Mouse (Mus musculus) mouse embryonic stem cell (cell line): ENCODE data around the gene Shisal1.

ENCODE experiments used
- in situ Hi-C, 2 experiments: fragments of 300-500 bp; cut with MboI; formaldehyde crosslinking; loops; 1 replicate in 1 of 2; 3 replicates in 1 of 2; pipeline ENCODE4 v1.14.3; 2019 to 2020; ENCODE audit warnings: low sequenced_read_pairs in 2 of 2, low pct_unique_long_range_greater_than_20kb in 1 of 2, mixed read lengths in 1 of 2; ENCODE audit not compliant: unreplicated experiment in 1 of 2

The Shisal1 gene

DNA sequence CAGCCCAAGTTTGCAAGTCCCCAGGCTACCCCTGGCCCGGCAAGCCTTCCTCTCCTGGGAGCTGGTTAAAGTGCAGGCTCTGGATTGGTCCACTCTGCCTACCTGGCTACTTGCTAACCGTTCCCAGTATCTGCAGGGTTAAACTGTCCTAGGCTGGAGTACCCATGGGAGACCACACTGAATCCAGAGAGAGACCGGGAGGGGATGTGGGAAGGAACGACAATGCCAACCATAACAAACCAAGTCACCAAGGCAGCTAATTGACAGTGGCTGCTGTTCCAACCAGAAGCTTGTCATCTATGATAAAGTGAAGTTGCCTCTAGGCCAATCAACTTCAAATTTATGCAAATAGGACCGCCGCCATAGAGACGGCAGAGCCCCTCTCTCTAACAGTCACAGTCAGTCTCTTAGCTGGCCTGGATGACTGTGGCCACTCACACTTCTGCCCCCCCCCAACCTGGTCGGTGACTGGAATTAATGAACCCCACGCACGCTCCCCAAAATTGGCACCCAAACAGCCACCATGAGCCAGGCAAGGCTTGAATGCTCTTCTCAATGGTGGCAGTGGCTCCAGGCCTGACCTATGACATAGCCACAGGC is 13.2 kb downstream of the Shisal1 start:
- in situ Hi-C loops, result no loop called here

DNA sequence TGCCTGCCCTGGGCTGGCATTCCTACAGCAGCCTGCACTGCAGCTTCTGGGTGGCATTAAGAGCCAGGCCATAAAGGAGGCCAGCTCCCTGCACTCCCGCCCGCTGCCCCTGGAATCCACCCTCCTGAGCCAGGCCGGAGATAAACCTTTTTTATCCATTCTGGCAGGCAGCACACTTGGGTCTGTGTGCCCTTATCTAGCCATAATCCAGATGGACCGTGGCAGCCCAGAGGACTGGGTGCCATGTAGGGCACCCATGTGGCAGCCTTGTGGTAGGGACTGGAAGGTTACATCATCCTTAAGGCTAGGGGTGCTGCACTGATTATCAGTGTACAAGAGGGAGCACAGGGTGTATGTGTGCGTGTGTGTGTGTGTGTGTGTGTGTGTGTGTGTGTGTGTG is 16.4 kb downstream of the Shisal1 start:
- in situ Hi-C loops, result no loop called here

DNA sequence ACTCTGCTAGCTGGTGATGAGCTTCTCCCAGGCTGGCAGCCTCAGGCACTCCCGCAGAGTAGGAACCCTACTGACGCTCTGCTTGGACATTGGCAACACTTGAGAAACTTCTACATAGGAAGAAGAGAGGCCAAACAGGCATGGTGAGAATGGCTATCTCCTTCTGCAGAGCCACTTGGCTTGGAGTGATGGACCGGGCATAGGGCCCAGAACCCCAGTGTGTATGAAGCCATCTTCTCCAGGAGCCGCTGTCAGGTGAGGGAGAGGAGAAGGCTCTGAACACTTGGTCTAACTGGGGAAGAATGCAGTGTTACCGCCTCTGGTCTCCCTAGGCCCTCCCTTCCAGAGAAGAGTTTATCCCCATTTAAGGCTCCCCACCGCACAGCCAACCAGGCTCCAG is 19.3 kb downstream of the Shisal1 start:
- in situ Hi-C loops, result no loop called here

DNA sequence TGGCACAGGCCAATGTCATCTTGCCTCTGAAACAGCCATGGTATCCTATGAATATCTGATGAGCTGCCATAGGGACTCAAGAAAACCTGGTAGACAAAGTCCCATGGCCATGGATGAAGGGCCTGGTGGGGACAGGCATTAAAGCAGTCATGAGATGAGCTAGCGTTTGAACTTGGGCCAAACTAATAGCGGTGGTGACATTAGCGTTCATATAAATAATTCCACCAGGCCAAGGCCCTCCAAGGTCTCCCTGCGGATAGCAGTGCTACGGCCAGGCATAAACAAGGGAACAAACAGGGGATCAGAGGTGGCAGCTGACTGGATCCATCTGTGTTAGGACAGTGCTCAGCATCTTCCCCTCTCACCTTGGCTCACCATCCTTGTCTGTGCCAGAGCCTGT is 21.2 kb downstream of the Shisal1 start:
- in situ Hi-C loops, result no loop called here

DNA sequence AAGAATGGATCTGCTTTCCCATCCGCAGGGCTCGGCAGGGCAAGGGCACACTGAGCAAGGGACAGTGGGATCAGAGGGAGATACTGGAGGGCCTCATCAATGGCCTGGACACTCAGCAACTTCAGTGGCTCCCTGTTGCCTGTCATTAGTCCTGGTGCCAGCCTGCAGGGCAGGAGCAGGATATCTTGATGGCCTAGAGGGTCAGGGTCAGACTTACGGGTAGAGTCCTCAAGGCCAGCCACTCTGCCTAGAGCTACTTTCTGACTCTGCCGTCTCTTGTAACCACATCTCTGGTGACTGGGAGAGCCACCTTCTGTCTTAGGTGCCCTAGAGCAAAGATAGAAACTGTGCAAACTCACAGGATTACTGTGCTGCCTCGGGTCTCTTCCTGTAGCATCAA is 23.1 kb downstream of the Shisal1 start:
- in situ Hi-C loops, result no loop called here

DNA sequence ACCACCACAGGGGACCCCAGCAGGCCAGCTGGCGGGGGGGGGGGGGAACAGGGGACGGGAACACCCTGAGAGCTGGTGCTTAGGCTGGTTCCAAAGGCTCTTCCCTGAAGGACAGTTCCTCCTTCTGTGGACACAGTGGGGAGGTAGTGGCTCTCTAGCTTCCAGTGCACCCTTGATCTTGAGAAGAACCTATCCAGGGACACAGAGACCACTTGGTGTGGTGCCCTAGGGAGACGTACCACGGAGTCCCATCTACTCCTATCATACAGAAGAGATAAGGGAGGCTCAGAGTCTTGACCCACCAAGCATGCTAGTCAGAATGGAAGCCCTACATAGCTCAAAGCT is 28.7 kb downstream of the Shisal1 start:
- in situ Hi-C loops, result no loop called here

DNA sequence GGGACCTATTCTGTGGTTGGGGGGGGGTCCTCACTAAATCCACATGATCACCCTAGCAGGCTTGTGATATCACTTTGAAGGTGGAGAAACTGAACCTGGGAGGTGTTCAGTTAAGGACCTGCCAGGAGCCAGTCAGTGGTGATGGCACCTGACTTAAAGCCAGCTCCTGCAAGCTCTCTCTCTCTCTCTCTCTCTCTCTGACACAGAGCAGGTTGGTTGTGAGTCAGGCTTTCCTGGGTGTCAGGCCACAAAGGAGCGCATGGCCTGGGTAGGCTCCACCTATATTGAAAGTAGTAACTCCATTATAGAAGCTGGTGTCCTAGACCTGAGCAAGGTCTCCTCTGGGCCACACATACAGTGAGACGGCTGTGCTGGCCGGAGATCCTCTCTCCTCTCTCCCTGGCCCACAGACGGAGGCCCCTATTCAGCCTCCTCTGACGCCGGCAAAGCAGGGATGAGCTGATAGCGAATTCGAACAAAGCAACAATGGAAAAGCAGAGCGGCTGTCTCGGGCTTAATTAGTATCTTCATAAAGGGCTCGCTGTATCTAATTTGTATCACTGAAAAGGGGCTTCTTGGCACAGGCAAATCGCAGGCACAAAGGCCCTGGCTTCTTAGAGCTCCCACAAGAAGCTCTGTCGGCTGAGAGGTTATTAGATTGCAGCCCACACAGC is 29.2 kb downstream of the Shisal1 start:
- in situ Hi-C loops, result no loop called here

DNA sequence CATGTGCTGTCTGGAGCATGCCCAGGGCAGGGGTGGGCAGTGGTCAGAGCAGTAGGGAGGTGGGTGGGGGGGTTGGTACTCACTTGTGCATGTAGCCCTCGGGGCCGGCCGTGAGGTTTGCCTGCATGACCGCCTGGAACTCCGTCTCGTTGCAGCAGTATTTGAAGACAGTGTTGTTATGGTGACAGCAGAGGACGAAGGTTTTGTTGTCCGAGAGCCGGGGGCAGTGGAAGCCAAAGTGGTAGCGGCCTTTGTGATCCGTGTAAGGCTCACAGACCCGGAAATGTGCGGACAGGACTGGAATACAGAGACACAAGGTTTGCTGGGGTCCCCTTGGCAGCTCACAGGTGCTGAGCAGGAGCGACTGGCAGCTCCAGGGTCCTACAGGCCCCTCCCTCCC is 29.9 kb downstream of the Shisal1 start:
- in situ Hi-C loops, result no loop called here

DNA sequence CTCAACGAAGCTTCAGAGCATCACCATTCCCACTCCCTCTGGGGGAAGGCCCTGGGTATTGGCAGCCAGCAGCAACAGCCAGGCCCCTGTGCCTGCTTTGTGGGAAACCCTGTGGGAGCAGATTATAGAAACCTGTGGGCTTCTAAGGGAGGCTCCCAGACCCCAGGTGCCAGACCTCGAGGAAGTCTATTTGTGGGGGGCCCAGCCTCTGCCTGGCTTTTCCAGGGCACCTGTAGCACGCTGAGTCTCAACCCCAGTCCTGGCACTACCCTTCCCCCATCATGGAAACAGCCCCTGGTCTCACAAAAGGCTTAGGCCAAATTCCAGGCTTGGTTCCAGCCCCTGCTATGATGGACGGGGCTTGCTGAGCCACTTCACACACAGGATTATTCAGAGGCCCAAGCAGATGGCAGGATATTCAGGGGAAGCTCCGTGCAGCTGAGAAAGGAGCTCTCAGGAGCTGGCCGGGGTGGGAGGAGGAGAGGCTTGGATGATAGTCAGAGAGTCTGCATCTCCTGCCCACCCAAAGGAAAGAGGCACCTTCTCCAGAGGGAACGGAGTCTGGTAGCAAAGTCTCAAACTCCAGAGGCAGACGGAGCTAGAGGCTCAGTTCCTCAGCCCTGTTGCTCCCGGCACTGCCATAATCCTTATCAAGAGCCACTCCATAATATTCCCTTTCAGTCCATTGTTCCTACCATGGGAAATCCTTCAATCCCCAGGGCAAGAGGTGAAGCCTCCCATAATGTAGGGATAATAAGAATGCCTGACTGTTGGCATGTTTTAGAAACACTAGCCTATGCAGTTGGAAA is 32.7 kb downstream of the Shisal1 start:
- in situ Hi-C loops, result no loop called here

DNA sequence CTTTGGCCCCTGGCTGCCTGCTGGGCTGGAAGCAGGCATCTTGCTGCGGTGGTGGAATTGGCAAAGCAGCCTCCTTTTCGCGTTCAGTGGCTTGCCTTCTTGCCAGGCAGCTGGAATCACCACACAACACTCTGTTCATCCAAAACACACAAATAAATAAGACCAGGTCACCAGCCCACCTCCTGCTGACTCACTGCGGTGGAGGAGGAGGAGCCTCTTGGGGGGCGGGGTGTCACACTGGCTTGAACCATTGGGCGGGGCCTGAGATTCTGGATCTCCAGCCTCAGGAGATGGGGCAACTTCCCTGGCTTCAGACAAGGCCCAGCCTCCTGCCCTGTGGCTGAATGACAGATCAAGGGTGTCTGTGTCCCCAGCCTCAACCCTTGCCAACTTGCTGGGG is 34.5 kb downstream of the Shisal1 start:
- in situ Hi-C loops, result no loop called here

DNA sequence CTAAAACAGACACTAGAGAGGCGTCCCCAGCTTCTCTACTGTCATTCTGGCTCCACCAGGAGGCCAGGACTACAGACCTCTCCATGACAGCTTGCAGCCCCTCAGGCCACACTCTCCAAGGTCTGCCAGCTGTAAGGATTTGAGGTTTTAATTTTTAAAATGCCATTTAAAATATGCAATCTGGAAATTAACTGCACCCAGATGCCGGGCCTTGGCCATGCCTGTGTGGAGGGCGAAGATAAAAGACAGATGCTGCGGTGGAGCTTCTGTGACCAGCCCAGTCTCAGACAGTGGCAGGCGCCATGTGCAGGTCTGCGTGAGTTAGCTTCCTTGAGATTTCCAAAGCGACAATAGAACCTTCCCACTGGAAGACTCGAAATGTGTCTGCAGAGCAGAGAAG is 36.8 kb downstream of the Shisal1 start:
- in situ Hi-C loops, result no loop called here

DNA sequence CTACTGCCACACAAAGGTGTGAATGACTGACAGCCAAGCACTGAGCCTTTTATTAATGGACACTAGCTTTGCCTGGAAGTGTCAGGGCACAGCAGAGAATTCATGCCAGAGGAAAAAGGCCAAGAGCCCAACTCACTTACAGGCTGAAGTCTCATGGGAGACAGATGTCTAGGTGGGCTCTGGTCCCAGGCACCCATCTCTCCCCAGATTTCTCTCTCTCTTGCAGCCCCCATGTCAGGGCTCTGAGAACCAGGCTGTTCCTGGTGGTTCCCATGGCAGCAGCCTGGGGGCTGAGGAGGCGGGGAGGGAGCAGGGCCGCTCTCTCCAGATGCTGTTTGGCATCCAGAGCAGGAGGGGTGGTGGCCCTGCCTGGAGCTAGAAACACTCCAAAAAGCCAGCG is 38.3 kb downstream of the Shisal1 start:
- in situ Hi-C loops, result no loop called here

DNA sequence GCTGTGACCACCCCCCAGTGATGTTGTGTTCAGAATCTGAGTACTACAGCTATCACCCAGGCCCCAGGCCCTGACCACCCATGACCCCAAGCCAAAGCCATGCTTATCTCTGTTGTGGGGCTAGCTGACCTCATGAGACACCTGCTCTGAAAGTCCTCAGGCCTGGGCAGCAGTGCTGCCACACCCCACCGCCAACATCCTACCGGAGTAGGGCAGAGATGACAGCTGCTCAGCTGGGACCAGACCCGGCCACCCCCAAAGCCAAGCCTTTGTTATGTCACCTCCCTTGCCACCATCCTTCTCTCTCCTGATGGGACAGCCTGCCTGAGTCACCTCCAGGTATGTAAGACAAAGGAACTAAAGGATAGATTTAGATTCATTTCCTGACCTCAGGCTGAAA is 41.1 kb downstream of the Shisal1 start:
- in situ Hi-C loops, result no loop called here

DNA sequence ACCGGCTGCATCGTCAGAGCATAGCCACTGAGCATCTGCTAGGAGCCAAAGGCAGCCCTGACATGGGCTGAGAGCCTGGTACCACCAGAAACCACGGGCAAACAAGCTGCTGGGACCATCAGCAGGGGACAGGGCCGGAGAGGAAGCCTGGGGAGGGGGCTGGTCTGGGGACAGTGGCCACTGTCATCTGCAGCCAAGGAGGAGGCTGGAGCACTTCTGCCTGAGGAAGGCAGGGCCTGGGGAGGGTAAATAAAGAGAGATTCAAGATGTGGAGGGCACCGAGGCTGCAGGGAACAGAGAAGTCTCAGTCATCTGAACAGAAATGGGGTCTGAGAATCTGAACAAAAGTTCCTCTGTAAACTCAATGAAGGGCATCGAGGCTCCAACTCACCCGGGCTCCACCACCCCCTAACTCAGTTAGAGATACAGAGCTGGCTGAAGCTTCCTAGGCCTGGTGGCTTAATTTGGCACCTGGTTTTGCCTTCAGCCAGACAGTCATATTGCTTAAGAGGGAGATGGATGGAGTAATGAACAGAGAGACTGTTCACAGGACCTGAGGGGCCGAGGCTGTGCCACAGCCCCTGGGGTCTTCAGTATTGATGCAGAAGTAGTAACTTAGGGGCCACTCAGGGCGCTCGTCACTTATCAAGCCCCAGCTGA is 43.3 kb downstream of the Shisal1 start:
- in situ Hi-C loops, result no loop called here

DNA sequence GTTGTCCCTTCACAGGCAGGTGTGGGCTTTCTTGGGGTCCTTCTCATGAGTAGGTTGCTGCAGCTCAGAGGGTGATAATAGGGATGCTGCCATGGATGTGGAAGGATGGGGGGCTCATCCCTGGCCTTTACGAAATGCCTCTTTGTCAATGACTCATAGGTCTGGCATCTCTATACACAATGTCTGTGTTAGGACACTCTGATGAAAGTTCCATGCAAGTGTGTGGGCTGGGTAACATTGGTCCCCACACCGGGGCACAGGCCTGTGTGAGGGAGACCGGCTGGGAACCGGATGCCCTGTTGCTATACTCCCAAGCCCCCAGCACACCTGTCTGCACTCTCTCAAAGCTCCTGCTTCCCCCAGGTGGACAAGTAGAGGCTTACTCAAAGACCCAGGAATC is 48.3 kb downstream of the Shisal1 start:
- in situ Hi-C loops, result no loop called here

DNA sequence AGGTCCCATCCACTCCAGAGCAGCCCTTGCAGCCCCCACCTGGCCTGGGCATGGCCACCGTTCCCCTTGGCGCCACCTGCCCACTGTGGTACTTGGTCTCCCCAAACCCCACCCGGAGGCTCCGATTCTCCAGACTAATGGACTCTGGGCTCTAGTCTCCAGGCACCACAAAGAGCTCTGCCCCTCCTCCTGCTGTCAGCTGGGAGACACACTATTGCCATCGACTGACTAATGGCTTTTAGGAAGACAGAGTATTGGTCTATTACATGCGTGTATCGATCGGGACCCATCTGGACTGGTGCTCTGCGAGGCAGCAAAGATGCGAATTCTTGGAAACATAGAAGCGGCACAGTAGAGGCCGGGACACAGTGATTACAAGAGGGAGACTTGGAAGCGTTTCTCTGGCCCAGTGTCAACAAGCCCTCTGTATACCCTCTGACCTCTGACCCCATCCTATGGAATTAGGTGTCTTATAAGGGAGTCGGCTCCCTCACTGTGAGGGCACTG is 49.2 kb downstream of the Shisal1 start:
- in situ Hi-C loops, result no loop called here

DNA sequence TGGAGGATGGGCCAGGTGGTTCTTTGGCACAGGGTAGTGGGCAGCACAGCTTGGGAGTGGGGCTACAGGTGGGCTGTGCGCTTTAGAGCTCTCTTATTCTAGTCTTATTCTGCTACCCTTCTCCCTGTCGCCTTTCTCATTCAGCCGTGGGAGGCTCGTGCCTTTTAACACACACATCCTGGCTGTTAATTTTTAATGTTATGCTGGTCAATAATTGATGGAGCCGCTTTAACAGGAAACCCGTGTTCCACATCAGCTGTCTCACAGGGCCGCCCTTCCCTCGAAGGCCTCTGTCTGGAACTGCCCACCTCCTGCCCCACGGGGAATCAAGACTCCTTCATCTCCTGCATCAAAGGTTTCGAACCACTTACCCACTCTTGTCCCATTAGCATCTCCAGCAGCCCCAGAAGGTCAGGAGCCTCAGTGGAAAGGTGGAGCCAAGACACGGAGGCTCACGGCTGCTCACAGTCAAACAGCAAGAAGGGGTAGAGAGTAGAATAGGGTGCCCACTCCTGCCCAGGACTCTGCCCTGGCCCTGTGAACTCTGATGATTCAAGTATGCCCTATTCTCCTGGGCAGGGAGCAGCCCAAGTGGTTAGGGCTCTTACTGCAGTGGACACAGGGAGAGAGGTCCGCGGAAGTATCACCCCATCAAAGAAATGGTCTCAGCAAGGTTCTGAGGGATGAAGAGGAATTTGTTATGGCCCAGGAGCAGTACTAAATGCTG is 51.4 kb downstream of the Shisal1 start:
- in situ Hi-C loops, result no loop called here

DNA sequence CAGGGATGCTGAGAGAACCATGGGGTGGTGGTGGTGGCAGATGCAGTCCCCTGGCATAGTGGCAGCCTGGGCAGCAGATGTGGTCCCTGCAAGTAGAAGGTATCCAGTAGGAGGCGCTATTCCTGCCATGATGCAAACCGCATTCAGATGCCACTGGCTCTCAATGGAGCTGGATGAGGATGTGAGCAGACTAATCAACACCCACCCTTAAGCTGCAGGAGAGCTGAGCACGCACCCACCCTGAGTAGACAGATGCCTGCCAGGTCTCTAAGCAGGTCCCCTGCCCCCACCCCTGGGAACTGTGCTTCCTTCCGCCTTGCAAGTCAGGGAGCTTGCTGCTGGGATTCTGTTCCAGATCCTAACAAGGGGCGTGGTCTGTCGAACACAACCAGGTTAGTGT is 53.6 kb downstream of the Shisal1 start:
- in situ Hi-C loops, result no loop called here

DNA sequence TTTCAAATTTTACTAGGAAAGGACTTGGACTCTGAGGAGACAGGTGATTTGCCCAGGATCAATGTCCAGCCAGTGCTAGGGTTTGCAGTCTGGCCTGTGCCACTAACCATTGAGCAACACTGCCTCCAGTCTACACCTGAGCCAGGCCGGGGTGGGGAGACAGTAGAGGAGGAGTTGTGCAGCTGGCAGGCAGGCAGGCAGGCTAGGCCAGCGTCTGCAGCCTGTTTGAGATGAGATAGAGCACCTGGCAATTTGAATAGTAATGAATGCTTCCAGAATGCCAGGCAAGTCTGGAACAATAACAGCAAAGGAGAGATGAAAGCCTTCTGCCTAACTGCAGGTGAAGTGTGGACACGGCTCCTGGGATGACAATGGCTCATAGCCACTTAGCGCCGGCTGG is 54.1 kb downstream of the Shisal1 start:
- in situ Hi-C loops, result no loop called here
